Mouse (Mus musculus) thymus, adult 2 months (tissue): ENCODE results near the gene Tmem129.

ENCODE experiments used
- CTCF ChIP-seq: fragments of 200-500 bp; IDR thresholded peaks from 2 replicates; pipeline ENCODE4 v1.5.1; 2012; ENCODE audit warnings: mild to moderate bottlenecking, control low read depth, low read length, moderate library complexity, borderline replicate concordance; ENCODE audit not compliant: control insufficient read depth, poor library complexity, insufficient read depth; ENCODE audit errors: extremely low read depth
- POLR2A ChIP-seq: fragments of 200-500 bp; IDR thresholded peaks from 2 replicates; pipeline ENCODE4 v1.6.1; 2012; ENCODE audit warnings: mild to moderate bottlenecking, low read length, control low read depth, moderate library complexity; ENCODE audit not compliant: control insufficient read depth, poor library complexity, insufficient read depth; ENCODE audit errors: extremely low read depth

GRCm38 (mm10) chr5:33627968-33628367 lies 30.2 kb downstream of the Tmem129 start:
- no peak for TF ChIP-seq CTCF
- TF ChIP-seq POLR2A = no peak
